Comparison of ENCODE assay signal across 23 mouse cellular contexts in the genomic region with DNA sequence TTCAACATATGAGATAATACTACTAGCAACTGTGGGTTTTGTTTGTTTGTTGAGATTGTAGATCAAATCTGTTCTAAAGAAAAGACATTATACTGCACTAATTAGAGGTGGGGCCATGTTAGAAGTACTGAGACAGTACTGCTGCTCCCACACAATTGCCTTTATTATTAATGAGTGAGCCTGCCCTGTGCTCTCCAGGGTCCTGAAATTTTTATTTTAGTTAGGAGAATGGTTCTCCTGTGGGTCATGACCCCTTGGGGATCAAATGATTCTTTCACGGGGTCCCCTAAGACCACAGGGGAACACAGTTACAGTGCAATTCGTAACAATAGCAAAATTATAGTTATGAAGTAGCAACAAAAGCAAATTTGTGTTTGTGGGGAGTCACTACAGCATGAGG.
DNase-seq lines count a peak whose midpoint lies in the region; ATAC-seq and TF ChIP-seq lines count a peak whose summit lies in the region.
"Had no signal": no experiment of that assay in that cellular context is flagged by ENCODE, and none has a peak within 500 bp of the region (broad histone marks: within the 10 kb centered on the region; RNA-seq: fewer than 3 reads in every experiment).

No protein-coding gene starts in this region.

- no peak for ATAC-seq in kidney, postnatal 0 days (replicated peaks; ENCODE audit: low FRiP score, low read depth)
- ATAC-seq: forebrain, embryonic 13.5 days; inflammation-experienced regulatory T-cells, adult 6 months; intestine, postnatal 0 days; Patski had no signal

- H3K27ac ChIP-seq in kidney, postnatal 0 days: no peak overlapping the region
- H3K27ac ChIP-seq: embryonic facial prominence, embryonic 13.5 days; forebrain, embryonic 13.5 days; heart, adult 2 months; heart, embryonic 15.5 days; hindbrain, embryonic 15.5 days had no signal

- no peaks in the 10 kb centered on the region for H3K36me3 ChIP-seq in kidney, postnatal 0 days (ENCODE audit: insufficient read depth, low read length)
- H3K36me3 ChIP-seq: embryonic facial prominence, embryonic 13.5 days; heart, embryonic 15.5 days; hindbrain, embryonic 15.5 days had no signal

- no peaks in the 10 kb centered on the region for H3K27me3 ChIP-seq in kidney, postnatal 0 days (ENCODE audit: insufficient read depth, low read length)
- H3K27me3 ChIP-seq: embryonic facial prominence, embryonic 13.5 days; forebrain, embryonic 13.5 days; heart, embryonic 15.5 days; hindbrain, embryonic 15.5 days had no signal

- H3K4me1 ChIP-seq in kidney, postnatal 0 days (replicated peaks; ENCODE audit: insufficient read depth, low read length): no peaks in the 10 kb centered on the region
- H3K4me1 ChIP-seq: embryonic facial prominence, embryonic 13.5 days; heart, embryonic 15.5 days had no signal

- DNase-seq in embryo, embryonic 11 days: peak; percentile 56
- DNase-seq in embryo, embryonic 10 days (ENCODE audit: low spot score): no peak
- peak; percentile 41 for DNase-seq in kidney, postnatal 0 days (ENCODE audit: low spot score)
- DNase-seq in kidney, postnatal 4 days: no peak
- DNase-seq in retina, embryonic 14.5 days (ENCODE audit: low spot score): peak; percentile 48
- no peak for DNase-seq in retina, postnatal 1 day
- DNase-seq in mesoderm, embryonic 11.5 days (ENCODE audit: low read depth, low spot score): peak; percentile 38
- no peak for DNase-seq in right cerebral cortex, postnatal 10 days (ENCODE audit: low spot score in 2 of 2)
- DNase-seq: adrenal gland, adult 2 months; adrenal gland, postnatal 25 days; cerebellum, adult 18-20 months; cerebellum, postnatal 10 days; gastrocnemius, postnatal 36 days; heart, adult 2 months; heart, postnatal 14 days had no signal

- H3K9me3 ChIP-seq in kidney, postnatal 0 days (replicated peaks; ENCODE audit: low read length): no peaks in the 10 kb centered on the region
- H3K9me3 ChIP-seq: embryonic facial prominence, embryonic 13.5 days; forebrain, embryonic 13.5 days; heart, embryonic 15.5 days; hindbrain, embryonic 15.5 days had no signal

- H3K9ac ChIP-seq in kidney, postnatal 0 days (ENCODE audit: low read depth, low read length): no peak overlapping the region
- H3K9ac ChIP-seq: embryonic facial prominence, embryonic 13.5 days; forebrain, embryonic 13.5 days; heart, embryonic 15.5 days; hindbrain, embryonic 15.5 days had no signal

- no peak overlapping the region for H3K4me3 ChIP-seq in kidney, postnatal 0 days (replicated peaks; ENCODE audit: low read depth, low read length)
- H3K4me3 ChIP-seq: embryonic facial prominence, embryonic 13.5 days; forebrain, embryonic 13.5 days; heart, adult 2 months; heart, embryonic 15.5 days; hindbrain, embryonic 15.5 days had no signal

- TF ChIP-seq CTCF in kidney, postnatal 0 days (IDR thresholded peaks at IDR 0.05; ENCODE audit: low read depth): no peak

- no peak overlapping the region for H3K4me2 ChIP-seq in kidney, postnatal 0 days (ENCODE audit: low read length)
- H3K4me2 ChIP-seq: embryonic facial prominence, embryonic 13.5 days; forebrain, embryonic 13.5 days; heart, embryonic 11.5 days; heart, embryonic 15.5 days; hindbrain, embryonic 15.5 days had no signal

- 42% methylated on average over 2 of the region's 2 CpGs for WGBS in kidney, postnatal 0 days

Comparison
In these comparisons a context has a peak if more than half of its experiments do, and no peak if none do; other contexts are left out.
1. DNase-seq: peak in embryo, embryonic 11 days (single experiment), kidney, postnatal 0 days (single experiment), retina, embryonic 14.5 days (single experiment) and mesoderm, embryonic 11.5 days (single experiment); none in embryo, embryonic 10 days (single experiment), kidney, postnatal 4 days (0 of 2), retina, postnatal 1 day (single experiment) and right cerebral cortex, postnatal 10 days (0 of 2).